Mouse (Mus musculus) hindbrain, embryonic 11.5 days (tissue): ENCODE data around the gene Golgb1. TPM values are rescaled to one million over a fixed set of nuclear protein-coding genes. Genes with fewer than 3 reads are reported as not detected.
A peak's percentile ranks its signal among the peaks of the same experiment; 100 is the strongest.

Experiments used
- ATAC-seq: fragments of 200-750 bp; cut with Nextera tagmentation; 2 replicates; pipeline ENCODE4 v1.8.0; 2017; ENCODE audit warnings: mild to moderate bottlenecking, moderate TSS enrichment, moderate library complexity; ENCODE audit not compliant: low FRiP score
- DNase-seq: peaks from one replicate; pipeline ENCODE4 v3.0.0-alpha.2; 2015; ENCODE audit warnings: low spot score
- H3K27ac ChIP-seq: fragments of 300-500 bp; sonication (generic); 2 replicates; pipeline ENCODE4 v1.5.1; 2014; ENCODE audit warnings: mild to moderate bottlenecking, low read depth, low read length
- H3K27me3 ChIP-seq: fragments of 300-500 bp; sonication (generic); 2 replicates; pipeline ENCODE4 v1.6.1; 2014; ENCODE audit warnings: mild to moderate bottlenecking, low read length, moderate library complexity, mixed read lengths; ENCODE audit not compliant: control insufficient read depth, insufficient read depth
- H3K36me3 ChIP-seq: fragments of 300-500 bp; sonication (generic); 2 replicates; pipeline ENCODE4 v1.6.1; 2014; ENCODE audit warnings: mild to moderate bottlenecking, low read length, moderate library complexity, mixed read lengths; ENCODE audit not compliant: control insufficient read depth, insufficient read depth
- H3K4me1 ChIP-seq: fragments of 300-500 bp; sonication (generic); replicated peaks from 2 replicates; pipeline ENCODE4 v1.6.1; 2014; ENCODE audit warnings: low read length, mixed read lengths; ENCODE audit not compliant: control insufficient read depth, insufficient read depth
- H3K4me2 ChIP-seq: fragments of 300-500 bp; sonication (generic); replicated peaks from 2 replicates; pipeline ENCODE4 v1.6.1; 2014; ENCODE audit warnings: mild to moderate bottlenecking, low read depth, low read length
- H3K4me3 ChIP-seq: fragments of 300-500 bp; sonication (generic); 2 replicates; pipeline ENCODE4 v1.5.1; 2014; ENCODE audit warnings: low read depth, low read length
- H3K9ac ChIP-seq: fragments of 300-500 bp; sonication (generic); 2 replicates; pipeline ENCODE4 v1.6.1; 2014; ENCODE audit warnings: low read depth, low read length
- H3K9me3 ChIP-seq: fragments of 300-500 bp; sonication (generic); 2 replicates; pipeline ENCODE4 v1.6.1; 2016; ENCODE audit warnings: low read length; ENCODE audit not compliant: control insufficient read depth
- WGBS: fragments of 180-500 bp; shearing (Covaris S2); extraction: QIAGEN DNeasy Blood & Tissue Kit; methylation state at CpG from one replicate; pipeline ENCODE4 v1.1.7; 2014; 5-methylcytosine and 5-hydroxymethylcytosine counted together
- polyA plus RNA-seq: library from polyadenylated mRNA; unstranded; fragments of >200 nt; fragmentation: Nextera tagmentation; extraction: Ambion mirVana; gene quantifications from 2 replicates; pipeline ENCODE4 v1.2.1, GENCODE M21; 2014

The Golgb1 gene
- polyA plus RNA-seq, 1 experiment from 2014 or later, result 91.0 TPM

- no peaks in the 10 kb centered on the region for H3K4me1 ChIP-seq
- no peak overlapping the region for H3K27ac ChIP-seq
- no peaks in the 10 kb centered on the region for H3K36me3 ChIP-seq
- no peaks in the 10 kb centered on the region for H3K9me3 ChIP-seq
- no peaks in the 10 kb centered on the region for H3K27me3 ChIP-seq
- no peak for DNase-seq
- H3K4me2 ChIP-seq, result no peak overlapping the region
- WGBS, result 88% methylated on average over 3 of the region's 3 CpGs
- no peak overlapping the region for H3K9ac ChIP-seq
- no peak for ATAC-seq
- no peak overlapping the region for H3K4me3 ChIP-seq
Measured at GRCm38 (mm10) chr16:36943591-36943990, 68.7 kb downstream of the Golgb1 start.

DNA sequence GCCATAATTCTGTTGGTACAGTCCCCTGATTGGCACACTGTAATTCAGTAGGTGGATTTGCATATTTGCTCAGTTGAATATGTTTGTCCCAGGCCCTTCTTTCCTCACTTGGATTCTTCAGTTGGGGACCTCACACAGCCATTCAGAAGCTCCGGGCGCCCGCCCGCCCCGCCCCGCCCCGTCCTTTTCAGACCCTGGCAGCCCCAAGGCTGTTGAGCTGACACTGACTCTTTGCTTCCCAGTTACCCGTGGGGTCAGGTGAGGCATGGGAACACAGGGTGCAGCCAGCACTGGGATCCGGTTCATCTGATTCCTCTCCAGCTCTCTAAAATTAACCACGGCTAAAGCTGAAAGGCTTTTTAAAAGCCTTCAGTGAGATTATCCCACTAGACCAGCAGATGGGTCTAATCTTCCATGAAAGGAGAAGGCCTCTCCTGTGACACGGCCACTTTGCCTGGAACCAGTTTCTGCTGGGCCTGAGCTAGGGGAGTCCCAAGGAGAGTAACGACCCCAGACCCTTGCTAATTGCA, 70.0 kb downstream of the Golgb1 start:
- H3K4me1 ChIP-seq, result no peaks in the 10 kb centered on the region
- H3K27ac ChIP-seq, result no peak overlapping the region
- WGBS, result 32% methylated on average over 12 of the region's 12 CpGs
- ATAC-seq (peak; percentile 59), DNase-seq (peak; percentile 3)
- H3K27me3 ChIP-seq, result no peaks in the 10 kb centered on the region
- H3K9me3 ChIP-seq, result no peaks in the 10 kb centered on the region
- H3K4me3 ChIP-seq, result no peak overlapping the region
- H3K9ac ChIP-seq, result no peak overlapping the region
- no peak overlapping the region for H3K4me2 ChIP-seq
- no peaks in the 10 kb centered on the region for H3K36me3 ChIP-seq

GRCm38 (mm10) chr16:36946459-36947159, 71.7 kb downstream of the Golgb1 start:
- H3K27me3 ChIP-seq, result no peaks in the 10 kb centered on the region
- no peaks in the 10 kb centered on the region for H3K9me3 ChIP-seq
- no peak for ATAC-seq
- H3K27ac ChIP-seq, result no peak overlapping the region
- WGBS, result 87% methylated on average over 8 of the region's 8 CpGs
- DNase-seq, result no peak
- no peak overlapping the region for H3K9ac ChIP-seq
- no peaks in the 10 kb centered on the region for H3K36me3 ChIP-seq
- H3K4me3 ChIP-seq, result no peak overlapping the region
- H3K4me2 ChIP-seq, result no peak overlapping the region
- H3K4me1 ChIP-seq, result no peaks in the 10 kb centered on the region

DNA sequence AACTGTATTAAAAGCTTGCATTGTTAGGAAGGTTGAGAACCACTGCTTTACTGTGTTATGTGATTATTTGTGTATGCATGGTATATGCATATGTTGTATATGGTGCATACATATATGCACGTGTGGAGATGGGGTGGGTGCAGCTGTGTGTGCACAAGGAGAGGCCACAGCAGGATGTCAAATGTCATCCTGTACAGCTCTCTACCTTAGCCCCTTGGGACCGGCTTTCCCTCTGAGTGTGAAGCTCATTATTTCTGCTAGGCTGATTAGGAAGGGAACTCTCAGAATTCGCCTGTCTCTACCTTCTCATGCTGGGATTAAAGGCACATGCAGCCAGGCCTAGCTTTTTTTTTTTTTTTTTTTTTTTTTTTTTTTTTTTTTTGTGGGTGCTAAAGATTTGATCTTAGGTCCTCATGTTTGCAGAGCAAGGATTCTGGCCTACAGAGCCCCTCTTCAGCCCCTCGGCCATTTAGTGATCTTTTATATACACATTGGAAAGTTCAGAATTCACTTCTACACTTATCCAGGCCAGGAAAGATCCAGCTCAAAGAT, 72.8 kb downstream of the Golgb1 start:
- DNase-seq (no peak), ATAC-seq (no peak)
- no peaks in the 10 kb centered on the region for H3K4me1 ChIP-seq
- no peak overlapping the region for H3K9ac ChIP-seq
- no peaks in the 10 kb centered on the region for H3K9me3 ChIP-seq
- 71% methylated on average over 4 of the region's 4 CpGs for WGBS
- no peaks in the 10 kb centered on the region for H3K36me3 ChIP-seq
- H3K27me3 ChIP-seq, result no peaks in the 10 kb centered on the region
- no peak overlapping the region for H3K4me2 ChIP-seq
- no peak overlapping the region for H3K4me3 ChIP-seq
- H3K27ac ChIP-seq, result no peak overlapping the region

GRCm38 (mm10) chr16:36949614-36950336, 74.8 kb downstream of the Golgb1 start:
- no peak overlapping the region for H3K9ac ChIP-seq
- DNase-seq (peak; percentile 11), ATAC-seq (no peak)
- no peaks in the 10 kb centered on the region for H3K27me3 ChIP-seq
- no peak overlapping the region for H3K4me3 ChIP-seq
- WGBS, result 74% methylated on average over 8 of the region's 8 CpGs
- no peaks in the 10 kb centered on the region for H3K36me3 ChIP-seq
- no peak overlapping the region for H3K27ac ChIP-seq
- H3K9me3 ChIP-seq, result no peaks in the 10 kb centered on the region
- H3K4me1 ChIP-seq, result no peaks in the 10 kb centered on the region
- H3K4me2 ChIP-seq, result no peak overlapping the region

- H3K9ac ChIP-seq, result no peak overlapping the region
- WGBS, result 35% methylated on average over 4 of the region's 4 CpGs
- DNase-seq (no peak), ATAC-seq (no peak)
- H3K9me3 ChIP-seq, result no peaks in the 10 kb centered on the region
- no peaks in the 10 kb centered on the region for H3K27me3 ChIP-seq
- no peak overlapping the region for H3K27ac ChIP-seq
- H3K4me2 ChIP-seq, result no peak overlapping the region
- no peaks in the 10 kb centered on the region for H3K4me1 ChIP-seq
- H3K4me3 ChIP-seq, result no peak overlapping the region
- no peaks in the 10 kb centered on the region for H3K36me3 ChIP-seq
Measured at GRCm38 (mm10) chr16:36951029-36951428, 76.1 kb downstream of the Golgb1 start.

GRCm38 (mm10) chr16:36955106-36955505, 80.2 kb downstream of the Golgb1 start:
- 52% methylated on average over 11 of the region's 11 CpGs for WGBS
- Histone ChIP-seq H3K36me3 (no peaks in the 10 kb centered on the region), H3K27ac (no peak overlapping the region), H3K27me3 (no peaks in the 10 kb centered on the region), H3K4me1 (no peaks in the 10 kb centered on the region), H3K9me3 (no peaks in the 10 kb centered on the region), H3K4me3 (no peak overlapping the region), H3K4me2 (no peak overlapping the region), H3K9ac (no peak overlapping the region)
- no peak for DNase-seq
- ATAC-seq, result no peak

DNA sequence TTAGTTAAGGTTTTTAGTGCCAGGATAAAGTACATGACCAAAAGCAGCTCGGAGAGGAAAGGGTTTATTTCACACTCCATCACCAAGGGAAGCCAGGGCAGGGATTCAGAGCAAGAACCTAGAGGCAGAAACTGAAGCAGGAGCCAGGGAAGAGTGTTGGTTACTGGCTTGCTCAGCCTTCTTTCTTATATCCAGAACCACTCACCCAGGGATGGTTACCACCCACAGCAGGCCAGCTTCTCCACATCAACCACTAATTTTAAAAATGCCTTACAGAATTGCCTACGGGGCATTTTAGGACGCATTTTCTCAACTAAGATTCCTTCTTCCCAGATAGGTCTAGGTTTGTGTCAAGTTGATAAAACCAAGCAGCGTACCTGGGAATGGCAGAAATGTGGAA, 88.5 kb downstream of the Golgb1 start:
- no peak overlapping the region for H3K4me2 ChIP-seq
- 89% methylated on average over 4 of the region's 4 CpGs for WGBS
- H3K4me1 ChIP-seq, result no peaks in the 10 kb centered on the region
- H3K36me3 ChIP-seq, result no peaks in the 10 kb centered on the region
- ATAC-seq (no peak), DNase-seq (no peak)
- no peak overlapping the region for H3K27ac ChIP-seq
- no peaks in the 10 kb centered on the region for H3K9me3 ChIP-seq
- no peak overlapping the region for H3K9ac ChIP-seq
- no peaks in the 10 kb centered on the region for H3K27me3 ChIP-seq
- no peak overlapping the region for H3K4me3 ChIP-seq
